Mouse (Mus musculus) megakaryocyte-erythroid progenitor cell, adult 5-6 weeks (primary cell): ENCODE results near the gene Ndufs2. TPM values are rescaled to one million over a fixed set of nuclear protein-coding genes. Genes with fewer than 3 reads are reported as not detected.
"Not testable (repeated sequence)": the region's sequence is repeated elsewhere in the genome, so short reads cannot be mapped to it uniquely, and the experiment has no call there.

Experiments used
- ATAC-seq: replicated peaks from 2 replicates; pipeline ENCODE4 v1.8.0; 2016; ENCODE audit warnings: mild to moderate bottlenecking, inconsistent platforms; ENCODE audit not compliant: severe bottlenecking, poor library complexity, low FRiP score, low TSS enrichment
- total RNA-seq, 2 experiments: library from RNA; stranded (forward) in 1 of 2; stranded (reverse) in 1 of 2; fragments of 200-1000, 215-1000 nt in 1 of 2; fragments of >200 nt in 1 of 2; fragmentation: Nextera tagmentation in 1 of 2; gene quantifications; 2 replicates each; pipeline ENCODE4 v1.2.3; 2014 to 2017

The Ndufs2 gene
- total RNA-seq, 2 experiments from 2014 or later, result 280 to 313 TPM

GRCm38 (mm10) chr1:171257781-171258180 is 6.6 kb upstream of the Ndufs2 start:
- no peak for ATAC-seq

- peak; percentile 64 for ATAC-seq
These were observed 5.9 kb upstream of the Ndufs2 start for GRCm38 (mm10) chr1:171256937-171257548.

- ATAC-seq, result no peak
These were observed 5.1 kb upstream of the Ndufs2 start for GRCm38 (mm10) chr1:171256095-171256818.

GRCm38 (mm10) chr1:171252415-171252814 is 1.2 kb upstream of the Ndufs2 start:
- ATAC-seq, result no peak

- ATAC-seq, result no peak
These were observed 571 bp upstream of the Ndufs2 start for GRCm38 (mm10) chr1:171251594-171252324.

GRCm38 (mm10) chr1:171249913-171250600 is 1.1 kb downstream of the Ndufs2 start, which contains the start of gene Adamts4:
Adamts4 (plus strand) TSS chr1:171250421.
- no peak for ATAC-seq

- no peak for ATAC-seq
These were observed 2.6 kb downstream of the Ndufs2 start for GRCm38 (mm10) chr1:171248386-171249226.

GRCm38 (mm10) chr1:171247916-171248315 is 3.3 kb downstream of the Ndufs2 start:
- no peak for ATAC-seq

GRCm38 (mm10) chr1:171247453-171247841 is 3.7 kb downstream of the Ndufs2 start:
- peak; percentile 13 for ATAC-seq

- ATAC-seq, result peak; percentile 94
These were observed 4.3 kb downstream of the Ndufs2 start for GRCm38 (mm10) chr1:171246709-171247452.

- ATAC-seq, result no peak
These were observed 5.8 kb downstream of the Ndufs2 start for GRCm38 (mm10) chr1:171245353-171245752.

GRCm38 (mm10) chr1:171241952-171242351 is 9.2 kb downstream of the Ndufs2 start:
- ATAC-seq, result not testable (repeated sequence)

- ATAC-seq, result no peak
These were observed 10.3 kb downstream of the Ndufs2 start for GRCm38 (mm10) chr1:171240911-171241310.

GRCm38 (mm10) chr1:171239992-171240744 is 11.0 kb downstream of the Ndufs2 start:
- no peak for ATAC-seq

- ATAC-seq, result peak; percentile 86
These were observed 12.7 kb downstream of the Ndufs2 start for GRCm38 (mm10) chr1:171238463-171238862.

- ATAC-seq, result no peak
These were observed 13.8 kb downstream of the Ndufs2 start for GRCm38 (mm10) chr1:171237438-171237837.

- ATAC-seq, result no peak
These were observed 15.4 kb downstream of the Ndufs2 start for GRCm38 (mm10) chr1:171235791-171236190.

- ATAC-seq, result no peak
These were observed 16.6 kb downstream of the Ndufs2 start for GRCm38 (mm10) chr1:171234538-171234937.
